Mouse (Mus musculus): ENCODE measurements around the gene Gm44805.
"Not testable (repeated sequence)": the region's sequence is repeated elsewhere in the genome, so short reads cannot be mapped to it uniquely, and the experiment has no call there.

- not testable (repeated sequence) for TF ChIP-seq POLR2A (IDR thresholded peaks at IDR 0.05; ENCODE audit: low read depth, low read length); CTCF (conservative IDR thresholded peaks at IDR 0.05; ENCODE audit: insufficient read depth, insufficient read length, low read depth, low read length)
Observed at GRCm38 (mm10) chr7:19686927-19687583, 5.8 kb upstream of the Gm44805 start.

All from kidney, adult 2 months (tissue).